Comparison of ENCODE assay signal across 8 mouse cellular contexts in genomic region chr9:14614931-14615880, GRCm38 (mm10). TPM values are rescaled to one million over a fixed set of nuclear protein-coding genes. Genes with fewer than 3 reads are reported as not detected.
DNase-seq lines count a peak whose midpoint lies in the region; ATAC-seq and TF ChIP-seq lines count a peak whose summit lies in the region.

No protein-coding gene starts in this region.

- H3K9me3 ChIP-seq in hindbrain, postnatal 0 days (ENCODE audit: low read length): no peaks in the 10 kb centered on the region
- no peaks in the 10 kb centered on the region for H3K9me3 ChIP-seq in liver, embryonic 15.5 days (replicated peaks)

- H3K36me3 ChIP-seq in hindbrain, postnatal 0 days (ENCODE audit: insufficient read depth, low read length): no peaks in the 10 kb centered on the region
- H3K36me3 ChIP-seq in liver, embryonic 15.5 days (replicated peaks): no peaks in the 10 kb centered on the region

- H3K9ac ChIP-seq in hindbrain, postnatal 0 days (replicated peaks; ENCODE audit: low read length): peak overlapping the region; percentile 87
- H3K9ac ChIP-seq in liver, embryonic 15.5 days: peak overlapping the region; percentile 31

- peak; percentile 26 to 33 for DNase-seq in left cerebral cortex, postnatal 36 days (ENCODE audit: low spot score in 2 of 2)
- DNase-seq in left cerebral cortex, adult 8-10 months (ENCODE audit: low spot score in 2 of 2): no peak
- DNase-seq in adrenal gland, postnatal 25 days: peak; percentile 62
- peak; percentile 62 for DNase-seq in gastrocnemius, adult 18-20 months (ENCODE audit: low spot score)
- DNase-seq in hindbrain, postnatal 0 days (ENCODE audit: low spot score): peak; percentile 64
- DNase-seq in retina, embryonic 14.5 days (ENCODE audit: low spot score): peak; percentile 78
- no peak for DNase-seq in T-cell, adult 2 months (ENCODE audit: low spot score)

- H3K4me3 ChIP-seq in hindbrain, postnatal 0 days (ENCODE audit: low read length): peak overlapping the region; percentile 84
- peak overlapping the region; percentile 48 for H3K4me3 ChIP-seq in liver, embryonic 15.5 days (replicated peaks)

- H3K4me2 ChIP-seq in hindbrain, postnatal 0 days (ENCODE audit: low read depth, low read length): peak overlapping the region; percentile 72
- peak overlapping the region; percentile 54 for H3K4me2 ChIP-seq in liver, embryonic 15.5 days

- no peaks in the 10 kb centered on the region for H3K27me3 ChIP-seq in hindbrain, postnatal 0 days (ENCODE audit: insufficient read depth, low read length)
- H3K27me3 ChIP-seq in liver, embryonic 15.5 days: peaks cover 42% of the 10 kb centered on the region

- peak overlapping the region; percentile 55 for H3K27ac ChIP-seq in hindbrain, postnatal 0 days
- 0 out of 2 replicates have a peak overlapping the region, but pooled peaks have one; percentile 25 for H3K27ac ChIP-seq in liver, embryonic 15.5 days (replicated peaks)

- H3K4me1 ChIP-seq in hindbrain, postnatal 0 days (ENCODE audit: insufficient read depth, low read length): peaks cover 18% of the 10 kb centered on the region
- H3K4me1 ChIP-seq in liver, embryonic 15.5 days (replicated peaks): 0 out of 2 replicates have a peak, but pooled peaks cover 2% of the 10 kb centered on the region

- intact Hi-C loops in left cerebral cortex, postnatal 36 days (cut with DNase I): no loop called here

- 12% methylated on average over 29 of the region's 33 CpGs for WGBS in hindbrain, postnatal 0 days
- 10% methylated on average over 30 of the region's 33 CpGs for WGBS in liver, embryonic 15.5 days (ENCODE audit: insufficient replicate concordance)

- no peak for TF ChIP-seq CTCF in hindbrain, postnatal 0 days (IDR thresholded peaks at IDR 0.05; ENCODE audit: low read depth)

- ATAC-seq in hindbrain, postnatal 0 days: peak; percentile 77
- ATAC-seq in liver, embryonic 15.5 days (ENCODE audit: insufficient read depth): peak; percentile 60

RNA-seq across cellular contexts. Expression of gene Amotl1, which starts 29.6 kb away (rescaled TPM):
- 10 to 100 TPM; 14.6 to 16.9 TPM for total RNA-seq in left cerebral cortex, postnatal 36 days (2021)
- 10 to 100 TPM; 19.7 to 25.3 (median 21.9) TPM for total RNA-seq in left cerebral cortex, adult 8-10 months (2022)
- 28.5 and 36.1 TPM in 2 replicates for total RNA-seq in adrenal gland, postnatal 25 days (2021)
- total RNA-seq in gastrocnemius, adult 18-20 months (2021): 100 to 1,000 TPM; 330 to 339 TPM
- 22.9 and 27.0 TPM in 2 replicates for total RNA-seq in hindbrain, postnatal 0 days (2014; rRNA removed)
- polyA plus RNA-seq in hindbrain, postnatal 0 days (2015; fragmentation: Nextera tagmentation; extraction: Ambion mirVana): 4.2 and 4.4 TPM in 2 replicates
- 1.8 and 2.1 TPM in 2 replicates for polyA plus RNA-seq in liver, embryonic 15.5 days (2015; fragmentation: Nextera tagmentation; extraction: Ambion mirVana)

Comparison
In these comparisons a context has a peak if more than half of its experiments do, and no peak if none do; other contexts are left out.
1. DNase-seq: peak in left cerebral cortex, postnatal 36 days (2 of 2), adrenal gland, postnatal 25 days (single experiment), gastrocnemius, adult 18-20 months (single experiment), hindbrain, postnatal 0 days (single experiment) and retina, embryonic 14.5 days (single experiment); none in left cerebral cortex, adult 8-10 months (0 of 2) and T-cell, adult 2 months (single experiment).